Mouse (Mus musculus): Measurements from ENCODE around the gene Elmod2.

Elmod2 gene

GRCm38 (mm10) chr8:83278431-83278830 is 53.9 kb downstream of the Elmod2 start:
- DNase-seq (ENCODE audit: low read depth, low spot score): peak; percentile 97

- DNase-seq (ENCODE audit: low read depth, low spot score): no peak
Observed at GRCm38 (mm10) chr8:83274470-83274869, 57.8 kb downstream of the Elmod2 start.

- no peak for DNase-seq (ENCODE audit: low read depth, low spot score)
Observed at GRCm38 (mm10) chr8:83272464-83272863, 59.8 kb downstream of the Elmod2 start.

GRCm38 (mm10) chr8:83271172-83271571 is 61.1 kb downstream of the Elmod2 start:
- no peak for DNase-seq (ENCODE audit: low read depth, low spot score)

All from 3T3-L1 (cell line).